Mouse (Mus musculus): ENCODE results near the gene Slc35f1. TPM values are rescaled to one million over a fixed set of nuclear protein-coding genes. Genes with fewer than 3 reads are reported as not detected.
A peak's percentile ranks its signal among the peaks of the same experiment; 100 is the strongest.

The Slc35f1 gene
- polyA plus RNA-seq, 1 experiment from 2014 or later, result 22.1 TPM

GRCm38 (mm10) chr10:52807808-52808207, 117.5 kb downstream of the Slc35f1 start:
- H3K9ac ChIP-seq, result no peak overlapping the region
- H3K4me3 ChIP-seq, result no peak overlapping the region
- H3K4me2 ChIP-seq (replicated peaks), result no peak overlapping the region
- 32% methylated on average over 2 of the region's 2 CpGs for WGBS
- no peaks in the 10 kb centered on the region for H3K36me3 ChIP-seq
- no peaks in the 10 kb centered on the region for H3K27me3 ChIP-seq
- 0 out of 2 replicates have a peak, but pooled peaks cover 3% of the 10 kb centered on the region for H3K4me1 ChIP-seq
- H3K9me3 ChIP-seq (replicated peaks), result no peaks in the 10 kb centered on the region
- ATAC-seq (ENCODE audit: low FRiP score), result peak; percentile 56; the same call in 1 of the 2 replicates
- no peak overlapping the region for H3K27ac ChIP-seq

- H3K36me3 ChIP-seq, result no peaks in the 10 kb centered on the region
- H3K4me1 ChIP-seq, result no peaks in the 10 kb centered on the region
- H3K27me3 ChIP-seq, result no peaks in the 10 kb centered on the region
- H3K4me3 ChIP-seq, result no peak overlapping the region
- H3K9me3 ChIP-seq (replicated peaks), result no peaks in the 10 kb centered on the region
- WGBS, result 95% methylated on average over 4 of the region's 4 CpGs
- H3K27ac ChIP-seq, result no peak overlapping the region
- no peak overlapping the region for H3K9ac ChIP-seq
- no peak for ATAC-seq (ENCODE audit: low FRiP score)
- H3K4me2 ChIP-seq (replicated peaks), result no peak overlapping the region
These were observed 122.5 kb downstream of the Slc35f1 start for GRCm38 (mm10) chr10:52812861-52813260.

GRCm38 (mm10) chr10:52814358-52814757, 124.0 kb downstream of the Slc35f1 start:
- H3K4me2 ChIP-seq (replicated peaks), result no peak overlapping the region
- H3K36me3 ChIP-seq, result no peaks in the 10 kb centered on the region
- no peak overlapping the region for H3K9ac ChIP-seq
- no peak overlapping the region for H3K4me3 ChIP-seq
- H3K27me3 ChIP-seq, result no peaks in the 10 kb centered on the region
- H3K4me1 ChIP-seq, result no peaks in the 10 kb centered on the region
- H3K9me3 ChIP-seq (replicated peaks), result no peaks in the 10 kb centered on the region
- no peak overlapping the region for H3K27ac ChIP-seq
- no peak for ATAC-seq (ENCODE audit: low FRiP score)
- WGBS, result 86% methylated on average over 5 of the region's 5 CpGs

- 87% methylated on average over 1 of the region's 1 CpGs for WGBS
- Histone ChIP-seq H3K27me3 (no peaks in the 10 kb centered on the region), H3K4me1 (no peaks in the 10 kb centered on the region), H3K4me3 (no peak overlapping the region), H3K36me3 (no peaks in the 10 kb centered on the region), H3K4me2 (replicated peaks) (no peak overlapping the region), H3K9ac (no peak overlapping the region), H3K27ac (no peak overlapping the region), H3K9me3 (replicated peaks) (no peaks in the 10 kb centered on the region)
- ATAC-seq (ENCODE audit: low FRiP score), result no peak
These were observed 129.3 kb downstream of the Slc35f1 start for GRCm38 (mm10) chr10:52819661-52820060.

- Histone ChIP-seq H3K27me3 (no peaks in the 10 kb centered on the region), H3K36me3 (no peaks in the 10 kb centered on the region), H3K9me3 (replicated peaks) (no peaks in the 10 kb centered on the region), H3K9ac (no peak overlapping the region), H3K4me3 (no peak overlapping the region), H3K27ac (no peak overlapping the region), H3K4me2 (replicated peaks) (no peak overlapping the region), H3K4me1 (no peaks in the 10 kb centered on the region)
- ATAC-seq (ENCODE audit: low FRiP score), result no peak
- 86% methylated on average over 2 of the region's 2 CpGs for WGBS
These were observed 132.6 kb downstream of the Slc35f1 start for GRCm38 (mm10) chr10:52822909-52823308.

GRCm38 (mm10) chr10:52825746-52826145, 135.4 kb downstream of the Slc35f1 start:
- H3K9ac ChIP-seq, result no peak overlapping the region
- H3K4me3 ChIP-seq, result no peak overlapping the region
- no peaks in the 10 kb centered on the region for H3K36me3 ChIP-seq
- ATAC-seq (ENCODE audit: low FRiP score), result no peak
- no peaks in the 10 kb centered on the region for H3K27me3 ChIP-seq
- H3K4me2 ChIP-seq (replicated peaks), result no peak overlapping the region
- 78% methylated on average over 4 of the region's 4 CpGs for WGBS
- no peaks in the 10 kb centered on the region for H3K4me1 ChIP-seq
- no peak overlapping the region for H3K27ac ChIP-seq
- H3K9me3 ChIP-seq (replicated peaks), result no peaks in the 10 kb centered on the region

- 48% methylated on average over 2 of the region's 2 CpGs for WGBS
- ATAC-seq (ENCODE audit: low FRiP score), result no peak
- no peaks in the 10 kb centered on the region for H3K9me3 ChIP-seq (replicated peaks)
- H3K4me1 ChIP-seq, result 0 out of 2 replicates have a peak, but pooled peaks cover 2% of the 10 kb centered on the region
- H3K4me3 ChIP-seq, result no peak overlapping the region
- H3K9ac ChIP-seq, result no peak overlapping the region
- H3K4me2 ChIP-seq (replicated peaks), result no peak overlapping the region
- H3K27me3 ChIP-seq, result no peaks in the 10 kb centered on the region
- H3K27ac ChIP-seq, result no peak overlapping the region
- no peaks in the 10 kb centered on the region for H3K36me3 ChIP-seq
These were observed 150.5 kb downstream of the Slc35f1 start for GRCm38 (mm10) chr10:52840819-52841218.

GRCm38 (mm10) chr10:52851994-52852393, 161.7 kb downstream of the Slc35f1 start:
- no peak overlapping the region for H3K4me3 ChIP-seq
- H3K36me3 ChIP-seq, result no peaks in the 10 kb centered on the region
- ATAC-seq (ENCODE audit: low FRiP score), result no peak
- H3K27ac ChIP-seq, result no peak overlapping the region
- H3K9me3 ChIP-seq (replicated peaks), result no peaks in the 10 kb centered on the region
- H3K9ac ChIP-seq, result no peak overlapping the region
- no peak overlapping the region for H3K4me2 ChIP-seq (replicated peaks)
- no peaks in the 10 kb centered on the region for H3K27me3 ChIP-seq
- no peaks in the 10 kb centered on the region for H3K4me1 ChIP-seq

- no peaks in the 10 kb centered on the region for H3K27me3 ChIP-seq
- no peak for ATAC-seq (ENCODE audit: low FRiP score)
These were observed 170.5 kb downstream of the Slc35f1 start for GRCm38 (mm10) chr10:52860851-52861250.

GRCm38 (mm10) chr10:52864936-52865335, 174.6 kb downstream of the Slc35f1 start:
- no peaks in the 10 kb centered on the region for H3K4me1 ChIP-seq
- H3K9ac ChIP-seq, result no peak overlapping the region
- H3K27ac ChIP-seq, result no peak overlapping the region
- no peaks in the 10 kb centered on the region for H3K27me3 ChIP-seq
- no peak for ATAC-seq (ENCODE audit: low FRiP score)
- WGBS, result 91% methylated on average over 5 of the region's 5 CpGs
- H3K36me3 ChIP-seq, result no peaks in the 10 kb centered on the region
- H3K9me3 ChIP-seq (replicated peaks), result no peaks in the 10 kb centered on the region
- H3K4me2 ChIP-seq (replicated peaks), result no peak overlapping the region
- H3K4me3 ChIP-seq, result no peak overlapping the region

More at GRCm38 (mm10) chr10:52860851-52861250, 170.5 kb downstream of the Slc35f1 start:
- H3K4me2 ChIP-seq (replicated peaks), result no peak overlapping the region
- no peaks in the 10 kb centered on the region for H3K4me1 ChIP-seq
- no peak overlapping the region for H3K4me3 ChIP-seq
- H3K9me3 ChIP-seq (replicated peaks), result no peaks in the 10 kb centered on the region
- H3K36me3 ChIP-seq, result no peaks in the 10 kb centered on the region
- no peak overlapping the region for H3K27ac ChIP-seq
- H3K9ac ChIP-seq, result no peak overlapping the region
- WGBS, result 65% methylated on average over 2 of the region's 2 CpGs

- no peak overlapping the region for H3K27ac ChIP-seq
- no peak overlapping the region for H3K9ac ChIP-seq
- H3K9me3 ChIP-seq (replicated peaks), result no peaks in the 10 kb centered on the region
- H3K36me3 ChIP-seq, result no peaks in the 10 kb centered on the region
- H3K4me1 ChIP-seq, result peaks cover 9% of the 10 kb centered on the region; the same call in 1 of the 2 replicates
- no peaks in the 10 kb centered on the region for H3K27me3 ChIP-seq
- no peak overlapping the region for H3K4me3 ChIP-seq
- no peak for ATAC-seq (ENCODE audit: low FRiP score)
- no peak overlapping the region for H3K4me2 ChIP-seq (replicated peaks)
These were observed 180.8 kb downstream of the Slc35f1 start for GRCm38 (mm10) chr10:52871110-52871509.

GRCm38 (mm10) chr10:52874133-52874532, 183.8 kb downstream of the Slc35f1 start:
- no peak overlapping the region for H3K4me2 ChIP-seq (replicated peaks)
- no peaks in the 10 kb centered on the region for H3K9me3 ChIP-seq (replicated peaks)
- H3K36me3 ChIP-seq, result no peaks in the 10 kb centered on the region
- H3K4me3 ChIP-seq, result no peak overlapping the region
- H3K27me3 ChIP-seq, result no peaks in the 10 kb centered on the region
- 57% methylated on average over 9 of the region's 9 CpGs for WGBS
- peaks cover 21% of the 10 kb centered on the region for H3K4me1 ChIP-seq
- no peak for ATAC-seq (ENCODE audit: low FRiP score)
- no peak overlapping the region for H3K27ac ChIP-seq
- H3K9ac ChIP-seq, result no peak overlapping the region

- H3K4me2 ChIP-seq (replicated peaks), result no peak overlapping the region
- no peaks in the 10 kb centered on the region for H3K27me3 ChIP-seq
- no peaks in the 10 kb centered on the region for H3K9me3 ChIP-seq (replicated peaks)
- H3K36me3 ChIP-seq, result no peaks in the 10 kb centered on the region
- no peak overlapping the region for H3K4me3 ChIP-seq
- no peak overlapping the region for H3K9ac ChIP-seq
- peaks cover 21% of the 10 kb centered on the region for H3K4me1 ChIP-seq
- ATAC-seq (ENCODE audit: low FRiP score), result no peak
- H3K27ac ChIP-seq, result no peak overlapping the region
These were observed 184.4 kb downstream of the Slc35f1 start for GRCm38 (mm10) chr10:52874712-52875111.

All from hindbrain, embryonic 12.5 days (tissue).